Mouse (Mus musculus): ENCODE results near the gene Anks4b. TPM values are rescaled to one million over a fixed set of nuclear protein-coding genes. Genes with fewer than 3 reads are reported as not detected.

The Anks4b gene
- total RNA-seq, 2 experiments from 2014 or later, result 0.18 to 0.22 TPM

DNA sequence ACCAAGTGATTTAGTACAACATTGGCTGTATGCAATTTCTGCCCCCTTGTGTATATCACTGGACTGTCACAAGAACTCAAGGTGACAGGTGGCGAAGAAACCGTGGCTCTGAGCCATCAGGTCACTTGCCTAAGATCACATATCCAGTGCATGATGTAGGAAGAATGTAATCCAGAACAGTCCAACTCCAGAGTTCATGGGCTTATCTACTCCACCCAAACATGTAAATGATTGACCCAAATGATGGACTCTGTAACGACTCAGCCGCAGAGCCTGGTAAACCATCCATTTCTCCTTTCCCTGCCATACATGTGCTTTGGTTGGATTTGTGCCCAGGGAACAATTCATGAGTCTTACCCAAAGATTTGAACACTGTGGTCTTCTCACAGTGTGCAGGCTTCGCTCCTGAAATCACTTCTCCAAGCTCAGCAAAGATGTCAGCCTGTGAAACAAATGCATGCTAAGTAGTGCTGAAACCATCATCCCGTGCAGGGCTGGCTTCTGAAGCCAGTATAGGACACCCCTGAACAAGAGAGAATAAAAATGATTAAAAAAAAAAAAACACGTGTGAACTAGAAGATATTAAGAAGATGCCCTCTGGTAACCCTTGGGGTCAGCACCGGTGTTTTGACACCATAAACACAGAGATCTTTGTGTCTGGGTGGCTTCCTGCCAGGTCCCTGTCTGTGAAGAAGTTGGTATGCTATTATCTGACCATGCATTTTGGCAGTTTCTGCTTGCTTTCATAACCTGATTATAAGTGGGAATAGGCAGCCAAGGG lies 15.9 kb downstream of the Anks4b start:
- no peak for DNase-seq

GRCm38 (mm10) chr7:120190150-120190665 lies 16.6 kb downstream of the Anks4b start:
- DNase-seq, result no peak

- DNase-seq, result no peak
These were observed 18.5 kb downstream of the Anks4b start for GRCm38 (mm10) chr7:120192207-120192606.

DNA sequence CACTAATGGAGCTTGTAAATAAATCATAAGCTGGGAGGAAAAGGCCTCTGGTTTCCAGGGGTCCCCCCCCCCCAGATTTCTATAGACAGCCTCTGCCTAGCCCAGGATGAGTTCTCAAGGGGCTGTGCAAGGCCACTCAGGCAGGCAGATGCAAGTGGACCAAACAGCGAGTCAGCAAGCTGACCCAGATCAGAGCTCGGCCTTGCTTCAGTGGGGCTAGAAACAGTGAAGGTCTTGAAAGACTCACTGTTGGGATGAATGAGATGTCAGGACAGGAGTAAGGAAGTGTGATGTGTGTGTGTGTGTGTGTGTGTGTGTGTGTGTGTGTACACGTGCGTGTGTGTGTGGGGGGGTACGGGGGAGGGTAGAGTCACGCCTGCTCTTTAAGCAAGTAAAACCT lies 19.2 kb downstream of the Anks4b start:
- no peak for DNase-seq

GRCm38 (mm10) chr7:120195207-120195606 lies 21.5 kb downstream of the Anks4b start:
- no peak for DNase-seq

GRCm38 (mm10) chr7:120201231-120201744 lies 27.6 kb downstream of the Anks4b start:
- peak; percentile 19 to 34 for DNase-seq

DNA sequence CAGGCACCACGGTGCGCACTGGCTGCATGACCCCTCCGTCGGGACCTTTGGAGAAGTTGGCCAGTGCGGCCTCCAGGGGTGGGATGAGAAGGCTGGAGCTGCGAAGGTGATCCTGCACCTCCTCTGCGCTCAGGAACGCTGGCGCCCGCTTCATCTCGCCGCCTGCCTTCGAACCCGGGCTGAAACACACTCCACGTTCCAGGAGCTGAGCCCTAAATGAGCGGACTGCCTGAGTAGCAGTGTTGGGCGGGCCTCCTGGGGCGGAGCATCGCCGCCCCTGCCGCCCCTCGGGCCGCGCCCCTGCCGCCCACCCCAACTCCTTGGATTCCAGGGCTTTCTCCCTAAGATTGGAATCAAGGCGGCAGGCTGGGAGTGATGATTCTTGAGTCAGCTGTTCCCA lies 28.1 kb downstream of the Anks4b start, which contains the start of gene Crym:
Gene Crym, minus strand, starts transcription at position 341 of the 400 bp plus-strand sequence.
- DNase-seq, result peak in 1 of 2 experiments; percentile 2

GRCm38 (mm10) chr7:120203789-120204188 lies 30.1 kb downstream of the Anks4b start, which contains the start of gene Abca14:
Gene Abca14, plus strand, starts transcription at chr7:120203961.
- DNase-seq, result peak; percentile 75 to 88

GRCm38 (mm10) chr7:120205989-120206388 lies 32.3 kb downstream of the Anks4b start:
- DNase-seq, result peak; percentile 9 to 15

DNA sequence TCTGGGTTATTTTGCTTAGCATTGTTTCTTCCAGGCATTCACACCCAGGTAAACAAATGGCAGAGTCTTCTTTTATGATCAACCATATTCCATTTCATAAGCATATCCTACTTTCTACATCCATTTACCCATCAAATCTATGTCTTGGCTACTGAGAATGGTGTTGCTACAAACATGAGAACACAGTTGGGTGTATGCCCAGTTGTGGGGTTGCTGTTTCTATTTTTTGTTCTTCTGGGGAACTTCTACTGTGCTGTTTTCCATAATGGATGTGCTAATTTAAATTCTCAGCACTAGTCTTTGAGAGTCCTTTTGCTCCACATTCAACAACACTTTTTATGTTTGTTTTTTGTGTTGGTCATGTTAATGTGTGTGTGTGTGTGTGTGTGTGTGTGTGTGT lies 54.9 kb downstream of the Anks4b start:
- no peak for DNase-seq

Other genes starting within 250 kb of the Anks4b start
- gene Dnah3, start 78.6 kb upstream of the Anks4b start, total RNA-seq (2021), result under 1 TPM in 1 of 2 experiments, not detected in 1; 0.51 TPM
- gene Tmem159, start 71.5 kb upstream of the Anks4b start, total RNA-seq (2021), result 10 to 100 TPM; 25.9 to 26.0 TPM
- gene Zp2, start 28.6 kb upstream of the Anks4b start, total RNA-seq (2021), result under 1 TPM; 0.65 to 0.75 TPM
- 1 to 10 TPM in 1 of 2 experiments, under 1 TPM in 1; 0.35 to 1.1 TPM for gene Crym, start 28.3 kb downstream of the Anks4b start, total RNA-seq (2021)
- gene Abca14, start 30.1 kb downstream of the Anks4b start, total RNA-seq (2021), result not detected
- gene Abca15, start 154.8 kb downstream of the Anks4b start, total RNA-seq (2021), result not detected
- gene Abca16, start 235.8 kb downstream of the Anks4b start, total RNA-seq (2021), result not detected